Mouse (Mus musculus) limb, embryonic 15.5 days (tissue): Measurements from ENCODE around the gene Rhbdd1. TPM values are rescaled to one million over a fixed set of nuclear protein-coding genes. Genes with fewer than 3 reads are reported as not detected.

Source experiments
- ATAC-seq: fragments of 200-750 bp; cut with Nextera tagmentation; 2 replicates; pipeline ENCODE4 v1.8.0; 2017; ENCODE audit warnings: low read depth, moderate TSS enrichment; ENCODE audit not compliant: insufficient number of reproducible peaks, low FRiP score, low TSS enrichment
- H3K27ac ChIP-seq: fragments of 300-500 bp; sonication (generic); 2 replicates; pipeline ENCODE4 v1.5.1; 2015; ENCODE audit warnings: moderate library complexity, mild to moderate bottlenecking, inconsistent platforms
- H3K27me3 ChIP-seq: fragments of 300-500 bp; sonication (generic); 2 replicates; pipeline ENCODE4 v1.6.1; 2015; ENCODE audit warnings: inconsistent platforms
- H3K36me3 ChIP-seq: fragments of 300-500 bp; sonication (generic); 2 replicates; pipeline ENCODE4 v1.6.1; 2015; ENCODE audit warnings: inconsistent platforms
- H3K4me1 ChIP-seq: fragments of 300-500 bp; sonication (generic); 2 replicates; pipeline ENCODE4 v1.6.1; 2015; ENCODE audit warnings: inconsistent platforms
- H3K4me2 ChIP-seq: fragments of 300-500 bp; sonication (generic); 2 replicates; pipeline ENCODE4 v1.6.1; 2015; ENCODE audit warnings: mild to moderate bottlenecking, inconsistent platforms
- H3K4me3 ChIP-seq: fragments of 300-500 bp; sonication (generic); 2 replicates; pipeline ENCODE4 v1.5.1; 2015; ENCODE audit warnings: mild to moderate bottlenecking, inconsistent platforms
- H3K9ac ChIP-seq: fragments of 300-500 bp; sonication (generic); 2 replicates; pipeline ENCODE4 v1.6.1; 2015; ENCODE audit warnings: inconsistent platforms
- H3K9me3 ChIP-seq: fragments of 300-500 bp; sonication (generic); 2 replicates; pipeline ENCODE4 v1.6.1; 2016; ENCODE audit warnings: inconsistent platforms
- WGBS: fragments of 180-500 bp; shearing (Covaris S2); methylation state at CpG from one replicate; pipeline ENCODE4 v1.1.7; 2015; 5-methylcytosine and 5-hydroxymethylcytosine counted together
- polyA plus RNA-seq: library from polyadenylated mRNA; unstranded; fragments of >200 nt; fragmentation: Nextera tagmentation; extraction: Ambion mirVana; gene quantifications from 2 replicates; pipeline ENCODE4 v1.2.1, GENCODE M21; 2015

Rhbdd1 gene
- polyA plus RNA-seq = 11.0 and 11.2 TPM in 2 replicates

DNA sequence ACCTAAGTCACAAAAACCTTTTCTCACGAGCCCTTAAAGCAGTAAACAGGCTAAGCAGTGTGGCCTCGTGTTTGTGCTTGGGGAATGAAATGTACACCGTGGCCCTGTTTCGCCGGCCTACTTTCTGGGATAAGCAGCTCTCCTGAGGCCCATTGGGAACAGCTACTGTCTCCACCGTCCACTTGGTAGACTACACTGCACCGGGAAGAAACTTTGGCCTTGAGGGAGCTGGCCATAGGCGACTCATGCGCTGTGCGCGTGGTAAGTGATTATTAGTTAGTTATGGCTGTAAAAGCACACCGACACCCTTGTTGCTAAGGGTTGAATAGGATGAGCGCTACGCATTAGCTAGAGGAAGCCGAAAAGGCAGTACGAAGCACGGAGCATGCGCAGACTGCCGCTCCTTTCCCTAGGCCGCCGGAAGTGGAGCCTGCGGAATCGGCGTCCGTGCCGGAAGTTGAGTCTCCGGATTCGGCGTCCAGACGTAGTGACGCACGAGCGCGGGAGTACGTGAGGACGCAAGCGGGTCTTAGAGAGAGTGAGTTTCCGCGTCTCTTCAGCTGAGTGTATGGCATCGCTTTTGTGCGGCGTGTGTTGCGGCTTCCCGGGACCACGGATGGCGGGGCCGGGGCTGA, at the start of gene Rhbdd1:
TSS of gene Rhbdd1 (plus strand) at position 342 of the 635 bp plus-strand sequence.
- Histone ChIP-seq H3K4me3 (peak within 1 kb of the TSS; percentile 94), H3K4me2 (peak within 1 kb of the TSS; percentile 80)
- WGBS = 5% methylated on average over 47 of the region's 47 CpGs

DNA sequence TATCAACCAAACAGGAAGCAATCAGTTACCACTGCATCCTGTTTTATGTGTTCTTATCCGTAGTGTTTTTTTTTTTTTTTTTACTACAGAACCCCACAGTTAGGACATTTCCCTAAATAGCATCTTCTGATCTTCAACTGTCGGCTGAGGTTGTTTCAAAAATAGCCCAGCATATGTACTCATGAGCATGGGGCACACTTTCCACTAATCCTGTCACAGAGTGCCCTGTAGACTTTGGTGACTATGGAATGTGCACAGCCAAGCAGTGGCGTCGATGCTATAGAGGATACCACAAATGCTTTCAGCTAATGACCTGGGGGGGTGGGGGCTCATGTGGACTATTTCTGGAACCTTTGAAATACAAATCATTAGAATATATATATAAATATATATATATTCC, 48.7 kb upstream of the Rhbdd1 start:
- Histone ChIP-seq H3K36me3 (0 out of 2 replicates have a peak, but pooled peaks cover 6% of the 10 kb centered on the region), H3K4me3 (no peak overlapping the region), H3K9me3 (no peaks in the 10 kb centered on the region), H3K9ac (no peak overlapping the region), H3K27me3 (no peaks in the 10 kb centered on the region), H3K4me1 (0 out of 2 replicates have a peak, but pooled peaks cover under 1% of the 10 kb centered on the region), H3K27ac (no peak overlapping the region), H3K4me2 (no peak overlapping the region)
- 67% methylated on average over 4 of the region's 4 CpGs for WGBS
- no peak for ATAC-seq

More for the DNA sequence above, at the start of gene Rhbdd1:
- Histone ChIP-seq H3K9ac (peak within 1 kb of the TSS; percentile 94), H3K4me1 (peaks cover 7% of the 10 kb centered on the region), H3K9me3 (no peaks in the 10 kb centered on the region), H3K27ac (peak within 1 kb of the TSS; percentile 98), H3K36me3 (no peaks in the 10 kb centered on the region), H3K27me3 (no peaks in the 10 kb centered on the region)
- ATAC-seq = peak; percentile 95

DNA sequence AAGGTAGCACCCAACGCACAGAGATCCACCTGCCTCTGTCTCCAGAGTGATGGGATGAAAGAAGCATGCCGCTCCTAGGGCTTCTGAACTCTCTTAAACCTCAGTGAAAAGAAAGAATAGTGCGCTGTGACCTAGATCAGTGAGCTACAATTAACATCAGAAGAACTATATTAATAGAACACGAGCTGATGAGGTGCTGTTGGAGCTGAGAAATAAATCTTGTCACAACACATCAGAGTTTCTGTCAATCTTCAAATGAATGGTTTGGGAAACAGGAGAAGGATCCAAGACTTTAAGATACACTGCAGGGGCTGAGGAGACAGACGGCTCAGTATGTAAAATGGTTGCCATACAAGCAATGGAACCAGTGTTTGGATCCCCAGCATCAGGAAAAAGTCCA, 44.0 kb upstream of the Rhbdd1 start:
- peaks cover 21% of the 10 kb centered on the region for H3K36me3 ChIP-seq
- WGBS = 64% methylated on average over 5 of the region's 5 CpGs
- no peaks in the 10 kb centered on the region for H3K27me3 ChIP-seq
- H3K27ac ChIP-seq = no peak overlapping the region
- H3K4me2 ChIP-seq = no peak overlapping the region
- H3K4me1 ChIP-seq = peaks cover 6% of the 10 kb centered on the region; the same call in 1 of the 2 replicates
- H3K4me3 ChIP-seq = no peak overlapping the region
- ATAC-seq = no peak
- no peaks in the 10 kb centered on the region for H3K9me3 ChIP-seq
- no peak overlapping the region for H3K9ac ChIP-seq

DNA sequence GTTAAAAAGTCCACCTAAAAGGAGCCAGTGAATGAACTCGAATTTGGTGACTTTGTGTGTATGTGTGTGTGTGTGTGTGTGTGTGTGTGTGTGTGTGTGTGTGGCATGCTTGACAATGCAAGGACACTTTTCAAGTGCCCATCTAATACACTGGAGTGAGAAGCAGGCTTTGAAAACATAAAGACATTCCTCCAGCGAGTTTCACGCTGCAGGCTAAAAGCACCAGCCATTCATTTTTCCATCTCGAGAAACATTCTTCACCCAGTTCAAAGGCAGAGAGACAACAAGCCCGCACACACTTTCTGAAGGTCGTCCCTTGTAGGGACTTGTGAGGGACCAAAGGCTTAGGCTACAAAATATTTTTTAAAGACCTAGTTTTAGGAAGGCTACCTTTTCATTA, 42.7 kb upstream of the Rhbdd1 start:
- H3K4me1 ChIP-seq = peaks cover 6% of the 10 kb centered on the region; the same call in 1 of the 2 replicates
- H3K9me3 ChIP-seq = no peaks in the 10 kb centered on the region
- H3K27ac ChIP-seq = no peak overlapping the region
- no peak overlapping the region for H3K9ac ChIP-seq
- ATAC-seq = no peak
- WGBS = 24% methylated on average over 6 of the region's 6 CpGs
- H3K4me2 ChIP-seq = no peak overlapping the region
- no peak overlapping the region for H3K4me3 ChIP-seq
- H3K36me3 ChIP-seq = peaks cover 33% of the 10 kb centered on the region
- no peaks in the 10 kb centered on the region for H3K27me3 ChIP-seq

DNA sequence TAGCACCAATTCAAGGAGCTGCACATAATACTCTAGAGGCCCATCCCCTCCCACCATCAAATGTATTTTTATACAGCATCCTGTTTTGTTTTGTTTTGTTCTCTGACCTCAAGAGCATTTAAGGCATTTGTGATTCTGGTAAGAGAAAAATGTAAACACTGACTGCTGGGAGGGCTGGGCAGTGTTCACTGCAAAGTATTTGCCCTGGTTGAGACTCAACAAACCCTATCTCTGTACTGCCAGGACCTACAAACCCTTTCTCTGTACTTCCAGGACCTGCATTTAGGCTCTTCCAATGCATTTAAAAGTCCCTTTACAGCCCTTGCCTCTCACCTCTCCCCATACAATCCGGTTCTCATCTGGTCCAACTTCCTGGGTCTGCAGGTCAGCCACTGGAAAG, 41.9 kb upstream of the Rhbdd1 start:
- WGBS = 18% methylated on average over 1 of the region's 1 CpGs
- no peaks in the 10 kb centered on the region for H3K9me3 ChIP-seq
- H3K36me3 ChIP-seq = peaks cover 38% of the 10 kb centered on the region
- no peak overlapping the region for H3K4me2 ChIP-seq
- H3K27ac ChIP-seq = no peak overlapping the region
- no peak overlapping the region for H3K4me3 ChIP-seq
- no peak overlapping the region for H3K9ac ChIP-seq
- peaks cover 6% of the 10 kb centered on the region; the same call in 1 of the 2 replicates for H3K4me1 ChIP-seq
- no peak for ATAC-seq
- no peaks in the 10 kb centered on the region for H3K27me3 ChIP-seq

DNA sequence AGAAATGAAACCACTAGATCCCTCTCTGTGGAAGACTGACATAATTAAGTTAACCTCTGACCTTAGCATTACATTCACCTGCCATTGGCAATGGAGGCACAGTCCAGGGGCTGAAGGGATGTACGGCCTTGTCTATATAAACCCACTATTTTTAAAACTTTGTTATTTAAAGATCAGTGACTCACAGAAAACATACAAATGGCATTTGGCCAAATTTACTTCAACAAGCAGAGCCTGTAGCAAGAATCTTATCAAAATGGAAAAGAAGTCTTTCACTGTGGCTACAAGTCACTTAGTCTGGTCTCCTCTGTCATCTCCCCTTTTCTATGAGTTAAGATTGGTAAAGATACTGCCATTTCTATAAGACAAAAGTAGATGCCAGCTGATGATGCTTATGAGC, 36.5 kb upstream of the Rhbdd1 start:
- Histone ChIP-seq H3K27ac (no peak overlapping the region), H3K4me2 (no peak overlapping the region), H3K36me3 (peaks cover 37% of the 10 kb centered on the region), H3K9ac (no peak overlapping the region), H3K4me3 (no peak overlapping the region), H3K27me3 (no peaks in the 10 kb centered on the region), H3K9me3 (no peaks in the 10 kb centered on the region), H3K4me1 (peaks cover 10% of the 10 kb centered on the region)
- no peak for ATAC-seq
- 51% methylated on average over 1 of the region's 1 CpGs for WGBS

DNA sequence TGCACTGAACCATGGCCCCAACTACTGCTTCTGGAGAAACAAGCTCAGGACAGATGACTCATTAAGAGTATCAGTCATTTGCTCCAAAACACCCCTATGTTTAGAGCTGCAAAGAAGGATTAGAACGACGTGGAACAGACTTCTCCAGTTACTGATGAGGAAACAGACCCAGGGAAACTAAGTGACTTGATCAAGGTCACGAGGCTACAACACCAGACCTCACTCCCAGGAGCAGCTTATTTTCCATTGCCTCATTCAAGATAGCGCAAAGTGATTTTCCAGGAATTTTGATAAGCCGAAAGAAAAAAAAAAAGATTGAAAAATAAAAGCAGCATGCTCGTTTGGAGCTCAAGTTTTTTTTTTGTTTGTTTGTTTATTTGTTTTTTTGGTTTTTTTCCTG, 34.4 kb upstream of the Rhbdd1 start:
- Histone ChIP-seq H3K4me3 (no peak overlapping the region), H3K9me3 (no peaks in the 10 kb centered on the region), H3K27me3 (no peaks in the 10 kb centered on the region), H3K27ac (no peak overlapping the region), H3K36me3 (peaks cover 26% of the 10 kb centered on the region), H3K9ac (no peak overlapping the region), H3K4me2 (no peak overlapping the region), H3K4me1 (peaks cover 12% of the 10 kb centered on the region)
- 67% methylated on average over 6 of the region's 6 CpGs for WGBS
- no peak for ATAC-seq

DNA sequence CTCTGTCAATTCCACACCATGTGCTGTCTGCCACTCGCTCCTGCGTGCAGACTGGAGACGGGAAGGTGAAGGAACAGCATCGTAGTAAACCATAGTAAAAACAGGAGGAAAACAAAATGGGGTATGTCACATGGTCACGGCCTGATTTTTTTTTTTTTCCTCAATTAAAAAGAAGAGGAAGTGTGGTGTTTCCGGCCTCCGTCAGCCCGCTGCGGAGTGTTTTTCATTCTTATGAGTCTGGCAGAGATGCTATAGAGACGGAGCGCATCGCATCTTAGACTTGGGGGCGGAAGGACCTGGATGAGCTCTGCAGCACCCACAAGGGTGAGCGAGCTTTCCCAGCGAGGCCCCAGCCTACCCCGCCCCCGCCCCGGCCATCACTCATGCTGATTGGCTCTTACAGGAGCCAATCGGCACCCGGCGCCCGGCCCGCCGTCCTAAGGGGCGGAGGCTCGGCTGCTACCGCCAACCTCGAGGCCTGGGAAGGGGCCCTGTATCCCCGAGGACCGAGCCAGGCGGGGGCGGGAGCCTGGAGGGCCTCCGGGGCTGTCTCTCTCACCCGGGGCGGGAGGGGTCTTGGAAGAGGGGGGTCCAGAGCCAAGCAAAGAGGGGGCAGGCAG, 33.1 kb upstream of the Rhbdd1 start:
- under 1% methylated on average over 35 of the region's 35 CpGs for WGBS
- H3K9me3 ChIP-seq = no peaks in the 10 kb centered on the region

DNA sequence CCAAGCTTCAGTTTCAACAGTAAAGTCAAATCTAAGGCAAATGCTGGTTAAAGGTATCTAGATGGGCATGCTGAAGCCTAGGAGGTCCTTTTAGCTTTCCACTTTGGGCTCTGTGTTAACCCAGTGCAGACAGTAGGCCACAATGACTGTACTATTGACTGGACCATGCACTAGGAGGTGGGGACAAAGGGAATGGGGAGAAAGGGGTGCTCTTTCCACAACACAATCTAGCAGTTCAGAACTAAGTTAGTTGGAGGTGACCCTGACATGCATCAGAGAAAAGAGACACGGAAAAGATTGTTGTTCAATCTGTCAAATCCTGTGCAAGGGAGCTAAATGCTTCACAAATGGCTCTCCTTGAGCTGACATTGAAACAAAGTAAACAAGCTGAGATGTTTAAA, 32.4 kb upstream of the Rhbdd1 start:
- 10% methylated on average over 1 of the region's 1 CpGs for WGBS
- no peaks in the 10 kb centered on the region for H3K27me3 ChIP-seq
- H3K27ac ChIP-seq = peak overlapping the region; percentile 92
- H3K4me3 ChIP-seq = peak overlapping the region; percentile 75
- no peaks in the 10 kb centered on the region for H3K9me3 ChIP-seq
- H3K9ac ChIP-seq = peak overlapping the region; percentile 64
- peak overlapping the region; percentile 73 for H3K4me2 ChIP-seq
- ATAC-seq = no peak
- H3K36me3 ChIP-seq = peaks cover 27% of the 10 kb centered on the region
- peaks cover 33% of the 10 kb centered on the region for H3K4me1 ChIP-seq

More for the DNA sequence above, 33.1 kb upstream of the Rhbdd1 start:
- H3K27ac ChIP-seq = peak overlapping the region; percentile 92
- peaks cover 25% of the 10 kb centered on the region for H3K4me1 ChIP-seq
- no peaks in the 10 kb centered on the region for H3K27me3 ChIP-seq
- peak; percentile 94 for ATAC-seq
- peak overlapping the region; percentile 75 for H3K4me3 ChIP-seq
- H3K36me3 ChIP-seq = peaks cover 24% of the 10 kb centered on the region
- peak overlapping the region; percentile 73 for H3K4me2 ChIP-seq
- H3K9ac ChIP-seq = peak overlapping the region; percentile 64

DNA sequence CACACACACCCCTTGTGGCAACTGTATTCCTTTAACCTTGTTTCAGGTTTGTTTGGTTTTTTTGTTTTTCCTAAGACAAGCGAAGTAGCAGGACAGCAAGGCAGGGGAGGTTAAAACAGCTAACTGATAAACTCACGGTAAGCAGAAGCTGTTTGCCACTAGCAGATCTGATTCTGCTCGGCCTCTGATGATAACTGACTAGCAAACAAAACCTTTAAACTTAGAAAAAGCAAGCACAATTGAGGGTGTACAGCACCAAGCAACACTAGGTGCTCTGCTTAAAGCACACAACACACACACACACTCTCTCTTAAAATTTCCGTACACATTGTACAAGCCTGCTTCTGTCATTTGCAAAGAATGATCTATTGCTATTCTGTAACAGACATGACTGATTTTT, 31.8 kb upstream of the Rhbdd1 start:
- 14% methylated on average over 4 of the region's 4 CpGs for WGBS
- Histone ChIP-seq H3K27me3 (no peaks in the 10 kb centered on the region), H3K4me2 (peak overlapping the region; percentile 73), H3K4me3 (peak overlapping the region; percentile 75), H3K27ac (peak overlapping the region; percentile 92), H3K36me3 (peaks cover 28% of the 10 kb centered on the region), H3K9me3 (no peaks in the 10 kb centered on the region), H3K4me1 (peaks cover 38% of the 10 kb centered on the region), H3K9ac (0 out of 2 replicates have a peak overlapping the region, but pooled peaks have one; percentile 18)
- ATAC-seq = no peak

DNA sequence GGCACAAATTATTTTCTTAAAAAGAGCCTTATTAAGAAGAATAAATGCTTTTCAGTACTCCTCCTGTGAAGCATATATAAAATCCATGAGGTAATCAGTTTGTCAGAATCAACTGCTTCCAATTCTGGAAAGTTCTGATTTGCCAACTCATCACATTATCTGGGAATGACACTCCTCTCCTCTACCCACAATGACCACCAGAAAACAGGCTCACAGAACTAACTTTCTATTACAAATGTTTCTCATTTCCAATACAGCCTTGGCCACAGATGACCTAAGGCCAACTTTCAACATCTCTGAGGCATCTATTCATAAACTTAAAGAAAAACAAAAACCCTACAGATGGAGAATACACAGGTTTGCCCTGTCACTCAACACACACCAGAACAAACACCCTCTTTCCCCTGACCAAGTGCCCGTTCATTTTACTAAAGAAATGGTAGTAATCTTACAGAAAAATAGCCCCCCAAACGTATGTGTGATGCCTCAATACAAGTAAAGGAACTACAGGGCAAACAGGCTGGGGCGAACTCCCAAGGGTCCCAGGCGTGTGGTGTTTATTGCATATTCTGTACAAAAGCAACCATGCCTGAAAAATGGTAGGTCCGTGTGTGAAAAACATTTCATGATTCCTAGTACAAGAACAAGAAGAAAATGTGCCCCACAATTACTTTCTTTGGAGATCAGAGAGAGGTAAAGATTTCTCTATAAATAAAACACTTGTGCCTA, 30.6 kb upstream of the Rhbdd1 start:
- Histone ChIP-seq H3K9ac (peak overlapping the region; percentile 43), H3K4me3 (peak overlapping the region; percentile 75), H3K4me2 (peak overlapping the region; percentile 73), H3K4me1 (peaks cover 42% of the 10 kb centered on the region), H3K36me3 (peaks cover 24% of the 10 kb centered on the region), H3K9me3 (no peaks in the 10 kb centered on the region), H3K27ac (peak overlapping the region; percentile 69), H3K27me3 (no peaks in the 10 kb centered on the region)
- ATAC-seq = no peak
- 8% methylated on average over 5 of the region's 5 CpGs for WGBS
